Mouse (Mus musculus) liver, postnatal 0 days (tissue): Measurements from ENCODE around the gene Marc2. TPM values are rescaled to one million over a fixed set of nuclear protein-coding genes. Genes with fewer than 3 reads are reported as not detected.

Experiments
- ATAC-seq: fragments of 200-750 bp; cut with Nextera tagmentation; 2 replicates; pipeline ENCODE4 v1.8.0; 2017; ENCODE audit warnings: mild to moderate bottlenecking, moderate library complexity
- DNase-seq: peaks from one replicate; pipeline ENCODE4 v3.0.0-alpha.2; 2016
- H3K27ac ChIP-seq: fragments of 300-500 bp; sonication (generic); 2 replicates; pipeline ENCODE4 v1.5.1; 2014; ENCODE audit warnings: antibody characterized with exemption, moderate library complexity, mild to moderate bottlenecking, low read depth
- H3K27me3 ChIP-seq: fragments of 300-500 bp; sonication (generic); 2 replicates; pipeline ENCODE4 v1.6.1; 2014; ENCODE audit warnings: low read length, control low read depth, mixed read lengths; ENCODE audit not compliant: insufficient read depth
- H3K36me3 ChIP-seq: fragments of 300-500 bp; sonication (generic); replicated peaks from 2 replicates; pipeline ENCODE4 v1.6.1; 2014; ENCODE audit warnings: mild to moderate bottlenecking, control low read depth, low read length, moderate library complexity, mixed read lengths; ENCODE audit not compliant: insufficient read depth
- H3K4me1 ChIP-seq: fragments of 300-500 bp; sonication (generic); 2 replicates; pipeline ENCODE4 v1.6.1; 2014; ENCODE audit warnings: antibody characterized with exemption, mild to moderate bottlenecking, control low read depth; ENCODE audit not compliant: insufficient read depth
- H3K4me2 ChIP-seq: fragments of 300-500 bp; sonication (generic); 2 replicates; pipeline ENCODE4 v1.6.1; 2014; ENCODE audit warnings: low read depth, mild to moderate bottlenecking, low read length, moderate library complexity, mixed read lengths
- H3K4me3 ChIP-seq: fragments of 300-500 bp; sonication (generic); 2 replicates; pipeline ENCODE4 v1.5.1; 2014; ENCODE audit warnings: low read depth, low read length
- H3K9ac ChIP-seq: fragments of 300-500 bp; sonication (generic); replicated peaks from 2 replicates; pipeline ENCODE4 v1.6.1; 2014; ENCODE audit warnings: mild to moderate bottlenecking, moderate library complexity
- H3K9me3 ChIP-seq: fragments of 300-500 bp; sonication (generic); 2 replicates; pipeline ENCODE4 v1.6.1; 2016; ENCODE audit warnings: mild to moderate bottlenecking, control low read depth, low read length, mixed read lengths
- CTCF ChIP-seq: sonication (generic); IDR thresholded peaks from 2 replicates; pipeline ENCODE4 v1.5.1; 2016; ENCODE audit warnings: antibody characterized with exemption, low read depth
- EP300 ChIP-seq: IDR thresholded peaks from 2 replicates; pipeline ENCODE4 v1.6.1; 2016; ENCODE audit warnings: antibody characterized with exemption, low read depth, mild to moderate bottlenecking
- WGBS: fragments of 180-500 bp; shearing (Covaris S2); extraction: QIAGEN DNeasy Blood & Tissue Kit; methylation state at CpG from one replicate; pipeline ENCODE4 v1.1.7; 2014; ENCODE audit not compliant: insufficient replicate concordance; 5-methylcytosine and 5-hydroxymethylcytosine counted together
- polyA plus RNA-seq: library from polyadenylated mRNA; unstranded; fragments of >200 nt; fragmentation: Nextera tagmentation; extraction: Ambion mirVana; gene quantifications from 2 replicates; pipeline ENCODE4 v1.2.1, GENCODE M21; 2015

The Marc2 gene
- polyA plus RNA-seq, 1 experiment from 2014 or later, result 608 TPM

- H3K9ac ChIP-seq, result peak overlapping the region; percentile 75
Measured at GRCm38 (mm10) chr1:184881211-184881610, 35.0 kb upstream of the Marc2 start.

GRCm38 (mm10) chr1:184878860-184879259 lies 32.6 kb upstream of the Marc2 start:
- WGBS, result 60% methylated on average over 6 of the region's 6 CpGs
- Histone ChIP-seq H3K27ac (0 out of 2 replicates have a peak overlapping the region, but pooled peaks have one; percentile 5), H3K4me3 (no peak overlapping the region), H3K9me3 (no peaks in the 10 kb centered on the region), H3K9ac (no peak overlapping the region), H3K36me3 (0 out of 2 replicates have a peak, but pooled peaks cover 3% of the 10 kb centered on the region), H3K4me1 (peaks cover 16% of the 10 kb centered on the region), H3K4me2 (peak overlapping the region; percentile 47), H3K27me3 (peaks cover 24% of the 10 kb centered on the region)
- DNase-seq (no peak), ATAC-seq (no peak)
- TF ChIP-seq CTCF (no peak), EP300 (no peak)

More at GRCm38 (mm10) chr1:184881211-184881610, 35.0 kb upstream of the Marc2 start:
- Histone ChIP-seq H3K27ac (peak overlapping the region; percentile 85), H3K4me3 (peak overlapping the region; percentile 60), H3K4me1 (peaks cover 16% of the 10 kb centered on the region), H3K27me3 (peaks cover 24% of the 10 kb centered on the region), H3K9me3 (no peaks in the 10 kb centered on the region), H3K36me3 (no peaks in the 10 kb centered on the region), H3K4me2 (peak overlapping the region; percentile 57)
- DNase-seq (no peak), ATAC-seq (no peak)
- TF ChIP-seq CTCF, result no peak
- no peak for TF ChIP-seq EP300
- 73% methylated on average over 5 of the region's 5 CpGs for WGBS

- 0 out of 2 replicates have a peak, but pooled peaks cover 6% of the 10 kb centered on the region for H3K36me3 ChIP-seq
- H3K27me3 ChIP-seq, result peaks cover 10% of the 10 kb centered on the region
- no peak overlapping the region for H3K9ac ChIP-seq
- no peak for TF ChIP-seq EP300
- TF ChIP-seq CTCF, result no peak
- H3K4me1 ChIP-seq, result peaks cover 19% of the 10 kb centered on the region
- DNase-seq (no peak), ATAC-seq (no peak)
- H3K4me3 ChIP-seq, result no peak overlapping the region
- 57% methylated on average over 2 of the region's 2 CpGs for WGBS
- no peak overlapping the region for H3K4me2 ChIP-seq
- H3K9me3 ChIP-seq, result no peaks in the 10 kb centered on the region
- no peak overlapping the region for H3K27ac ChIP-seq
Measured at GRCm38 (mm10) chr1:184877306-184877705, 31.1 kb upstream of the Marc2 start.

GRCm38 (mm10) chr1:184873910-184874309 lies 27.7 kb upstream of the Marc2 start:
- H3K9ac ChIP-seq, result no peak overlapping the region
- no peaks in the 10 kb centered on the region for H3K9me3 ChIP-seq
- peak overlapping the region; percentile 57 for H3K27ac ChIP-seq
- DNase-seq (no peak), ATAC-seq (no peak)
- no peak overlapping the region for H3K4me3 ChIP-seq
- peaks cover 26% of the 10 kb centered on the region for H3K4me1 ChIP-seq
- 62% methylated on average over 11 of the region's 11 CpGs for WGBS
- H3K36me3 ChIP-seq, result 0 out of 2 replicates have a peak, but pooled peaks cover 6% of the 10 kb centered on the region
- H3K4me2 ChIP-seq, result no peak overlapping the region
- TF ChIP-seq CTCF (no peak), EP300 (no peak)
- no peaks in the 10 kb centered on the region for H3K27me3 ChIP-seq

GRCm38 (mm10) chr1:184872069-184872819 lies 26.0 kb upstream of the Marc2 start:
- ATAC-seq (peak; percentile 77), DNase-seq (peak; percentile 61)
- H3K4me2 ChIP-seq, result peak overlapping the region; percentile 13; the same call in 1 of the 2 replicates
- peak overlapping the region; percentile 61 for H3K27ac ChIP-seq
- WGBS, result 50% methylated on average over 7 of the region's 7 CpGs
- H3K27me3 ChIP-seq, result no peaks in the 10 kb centered on the region
- H3K4me1 ChIP-seq, result peaks cover 19% of the 10 kb centered on the region
- H3K4me3 ChIP-seq, result no peak overlapping the region
- no peak for TF ChIP-seq CTCF
- peak; percentile 61 for TF ChIP-seq EP300
- 0 out of 2 replicates have a peak, but pooled peaks cover 6% of the 10 kb centered on the region for H3K36me3 ChIP-seq
- no peaks in the 10 kb centered on the region for H3K9me3 ChIP-seq
- H3K9ac ChIP-seq, result no peak overlapping the region; the same call in none of the 2 replicates

- Histone ChIP-seq H3K4me3 (no peak overlapping the region), H3K9ac (no peak overlapping the region; the same call in 1 of the 2 replicates), H3K4me1 (peaks cover 19% of the 10 kb centered on the region), H3K4me2 (no peak overlapping the region), H3K9me3 (no peaks in the 10 kb centered on the region), H3K36me3 (0 out of 2 replicates have a peak, but pooled peaks cover 6% of the 10 kb centered on the region), H3K27me3 (no peaks in the 10 kb centered on the region), H3K27ac (peak overlapping the region; percentile 61)
- peak; percentile 4; the same call in 1 of the 2 replicates for ATAC-seq
- no peak for DNase-seq
- 64% methylated on average over 1 of the region's 1 CpGs for WGBS
- TF ChIP-seq CTCF (no peak), EP300 (no peak)
Measured at GRCm38 (mm10) chr1:184871506-184871905, 25.3 kb upstream of the Marc2 start.
